Comparison of ENCODE assay signal across 10 mouse cellular contexts in the genomic region with DNA sequence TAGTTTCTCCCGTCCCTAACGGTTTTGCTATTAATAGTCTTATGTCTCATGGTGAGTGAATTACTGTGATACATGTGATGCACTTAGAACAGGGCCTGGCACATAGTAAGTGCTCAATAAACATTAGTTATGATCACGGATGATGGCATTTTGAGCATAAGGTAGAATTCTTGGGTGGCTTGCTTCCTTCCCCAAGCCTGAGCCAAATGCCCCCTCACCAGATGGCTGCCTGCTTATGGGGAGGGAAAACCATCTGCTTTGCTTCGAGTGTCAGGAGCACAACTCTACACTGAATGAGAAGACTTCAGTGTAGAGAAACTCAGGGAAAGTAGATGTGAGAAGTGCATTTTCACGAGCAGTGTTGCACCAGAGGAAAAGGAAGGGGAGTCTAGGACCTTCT. TPM values are rescaled to one million over a fixed set of nuclear protein-coding genes. Genes with fewer than 3 reads are reported as not detected.
DNase-seq lines count a peak whose midpoint lies in the region; TF ChIP-seq lines count a peak whose summit lies in the region.
"Had no signal": no experiment of that assay in that cellular context is flagged by ENCODE, and none has a peak within 500 bp of the region (broad histone marks: within the 10 kb centered on the region; RNA-seq: fewer than 3 reads in every experiment).

No protein-coding gene starts in this region.

- no peak overlapping the region for H3K4me3 ChIP-seq in gastrocnemius, adult 2 months
- H3K4me3 ChIP-seq: limb, embryonic 12.5 days; lung, embryonic 15.5 days; stomach, embryonic 15.5 days had no signal

- peak; percentile 84 for DNase-seq in cerebellum, adult 11 months
- peak; percentile 90 to 91 for DNase-seq in cerebellum, postnatal 25 days
- DNase-seq in layer of hippocampus, adult 9-11 months, result peak; percentile 89
- peak; percentile 91 for DNase-seq in right cerebral cortex, adult 18-20 months
- no peak for DNase-seq in adrenal gland, postnatal 14 days
- no peak for DNase-seq in ovary, postnatal 10 days (ENCODE audit: low spot score)
- no peak for DNase-seq in gastrocnemius, adult 2 months

- H3K27ac ChIP-seq in gastrocnemius, adult 2 months, result no peak overlapping the region
- H3K27ac ChIP-seq: limb, embryonic 12.5 days; lung, embryonic 15.5 days; stomach, embryonic 15.5 days had no signal

- TF ChIP-seq CTCF in gastrocnemius, adult 2 months (IDR thresholded peaks at IDR 0.05), result no peak

- intact Hi-C loops in gastrocnemius, adult 2 months (cut with DNase I), result no loop called here

RNA-seq across cellular contexts. Expression of gene Spred2, which starts 24.6 kb away (rescaled TPM):
- total RNA-seq in adrenal gland, postnatal 14 days (2021), result 35.1 and 41.9 TPM in 2 replicates
- 1 to 10 TPM; 5.6 to 7.8 TPM for total RNA-seq in gastrocnemius, adult 2 months (2021)

Comparison
In these comparisons a context has a peak if more than half of its experiments do, and no peak if none do; other contexts are left out.
1. DNase-seq: peak in cerebellum, adult 11 months (single experiment), cerebellum, postnatal 25 days (2 of 2), layer of hippocampus, adult 9-11 months (single experiment) and right cerebral cortex, adult 18-20 months (single experiment); none in adrenal gland, postnatal 14 days (single experiment), ovary, postnatal 10 days (single experiment) and gastrocnemius, adult 2 months (single experiment).